ENCODE assay signal across 8 mouse cellular contexts in genomic region chr17:46073730-46074301, GRCm38 (mm10). TPM values are rescaled to one million over a fixed set of nuclear protein-coding genes. Genes with fewer than 3 reads are reported as not detected.
DNase-seq lines count a peak whose midpoint lies in the region; ATAC-seq and TF ChIP-seq lines count a peak whose summit lies in the region.

No protein-coding gene starts in this region.

- H3K27ac ChIP-seq in lung, postnatal 0 days (ENCODE audit: low read length): peak overlapping the region; percentile 68
- no peak overlapping the region for H3K27ac ChIP-seq in midbrain, embryonic 16.5 days (ENCODE audit: low read length)

- H3K27me3 ChIP-seq in E14TG2a.4 (ENCODE audit: insufficient read depth, low read length): no peaks in the 10 kb centered on the region; the same call in 1 of the 2 replicates
- no peaks in the 10 kb centered on the region for H3K27me3 ChIP-seq in lung, postnatal 0 days (replicated peaks; ENCODE audit: insufficient read depth, low read length)
- H3K27me3 ChIP-seq in splenic B cell, adult 2 months (ENCODE audit: control insufficient read depth, insufficient read depth, low read length, poor library complexity, severe bottlenecking): no peaks in the 10 kb centered on the region
- H3K27me3 ChIP-seq in midbrain, embryonic 16.5 days (ENCODE audit: control insufficient read depth, insufficient read depth, low read depth, low read length): no peaks in the 10 kb centered on the region

- H3K4me3 ChIP-seq in E14TG2a.4 (replicated peaks; ENCODE audit: low read length): peak overlapping the region; percentile 68
- H3K4me3 ChIP-seq in lung, postnatal 0 days (ENCODE audit: low read depth, low read length): no peak overlapping the region; the same call in 1 of the 2 replicates
- no peak overlapping the region for H3K4me3 ChIP-seq in midbrain, embryonic 16.5 days (ENCODE audit: low read depth, low read length)

- peaks cover 2% of the 10 kb centered on the region for H3K9me3 ChIP-seq in E14TG2a.4 (ENCODE audit: low read length)
- H3K9me3 ChIP-seq in lung, postnatal 0 days (ENCODE audit: low read length): no peaks in the 10 kb centered on the region
- no peaks in the 10 kb centered on the region for H3K9me3 ChIP-seq in midbrain, embryonic 16.5 days (replicated peaks; ENCODE audit: control insufficient read depth, low read length, poor library complexity, severe bottlenecking)

- H3K36me3 ChIP-seq in E14TG2a.4 (ENCODE audit: insufficient read depth, low read length): no peaks in the 10 kb centered on the region
- H3K36me3 ChIP-seq in lung, postnatal 0 days (ENCODE audit: insufficient read depth, low read length): no peaks in the 10 kb centered on the region
- H3K36me3 ChIP-seq in splenic B cell, adult 2 months (ENCODE audit: control insufficient read depth, insufficient read depth, low read length, poor library complexity, severe bottlenecking): no peaks in the 10 kb centered on the region
- H3K36me3 ChIP-seq in midbrain, embryonic 16.5 days (ENCODE audit: control insufficient read depth, insufficient read depth, low read length): no peaks in the 10 kb centered on the region

- H3K4me1 ChIP-seq in E14TG2a.4 (replicated peaks; ENCODE audit: low read depth, low read length): peaks cover 51% of the 10 kb centered on the region
- H3K4me1 ChIP-seq in lung, postnatal 0 days (ENCODE audit: insufficient read depth, low read depth, low read length): peaks cover 5% of the 10 kb centered on the region; the same call in 1 of the 2 replicates
- H3K4me1 ChIP-seq in midbrain, embryonic 16.5 days (ENCODE audit: control insufficient read depth, insufficient read depth, low read length): no peaks in the 10 kb centered on the region

- TF ChIP-seq EP300 in lung, postnatal 0 days (IDR thresholded peaks at IDR 0.05): peak; percentile 76

- 7% methylated on average over 23 of the region's 23 CpGs for WGBS in lung, postnatal 0 days
- 71% methylated on average over 23 of the region's 23 CpGs for WGBS in midbrain, embryonic 16.5 days

- H3K4me2 ChIP-seq in lung, postnatal 0 days (replicated peaks; ENCODE audit: low read depth, low read length): peak overlapping the region; percentile 47
- no peak overlapping the region for H3K4me2 ChIP-seq in midbrain, embryonic 16.5 days (ENCODE audit: low read length)

- TF ChIP-seq CTCF in E14TG2a.4 (conservative IDR thresholded peaks at IDR 0.05; ENCODE audit: low read length): no peak
- no peak for TF ChIP-seq CTCF in lung, postnatal 0 days (IDR thresholded peaks at IDR 0.05)

- DNase-seq in ZHBTc4 (ENCODE audit: low read depth, low spot score): peak; percentile 95
- DNase-seq in embryo, embryonic 11.5 days (ENCODE audit: low read depth, low spot score): peak; percentile 60
- peak; percentile 67 to 73 for DNase-seq in heart, postnatal 10 days
- peak; percentile 71 to 77 for DNase-seq in kidney, postnatal 36 days
- DNase-seq in lung, postnatal 0 days (ENCODE audit: low spot score): peak; percentile 95
- peak; percentile 91 for DNase-seq in splenic B cell, adult 2 months (ENCODE audit: low read depth, low spot score)

- intact Hi-C loops in heart, postnatal 10 days (cut with DNase I): no loop called here

- H3K9ac ChIP-seq in lung, postnatal 0 days (replicated peaks; ENCODE audit: low read depth): no peak overlapping the region
- H3K9ac ChIP-seq in midbrain, embryonic 16.5 days (ENCODE audit: low read depth, low read length): no peak overlapping the region

- ATAC-seq in lung, postnatal 0 days: peak; percentile 92
- ATAC-seq in midbrain, embryonic 16.5 days: no peak

RNA-seq across cellular contexts. Expression of gene Mrps18a, which starts 37.0 kb away (rescaled TPM):
- 100 to 1,000 TPM; 121 to 129 TPM for total RNA-seq in heart, postnatal 10 days (2021)
- polyA plus RNA-seq in lung, postnatal 0 days (2015; fragmentation: Nextera tagmentation; extraction: Ambion mirVana): 96.4 and 103 TPM in 2 replicates
- polyA plus RNA-seq in midbrain, embryonic 16.5 days (2015; fragmentation: Nextera tagmentation; extraction: Ambion mirVana): 156 and 158 TPM in 2 replicates

RNA-seq across cellular contexts. Expression of gene Vegfa, which starts 41.6 kb away (rescaled TPM):
- 100 to 1,000 TPM; 231 to 234 TPM for total RNA-seq in heart, postnatal 10 days (2021)
- 21.4 and 31.9 TPM in 2 replicates for polyA plus RNA-seq in lung, postnatal 0 days (2015; fragmentation: Nextera tagmentation; extraction: Ambion mirVana)
- 3.4 and 4.7 TPM in 2 replicates for polyA plus RNA-seq in midbrain, embryonic 16.5 days (2015; fragmentation: Nextera tagmentation; extraction: Ambion mirVana)
